Mouse (Mus musculus) liver, embryonic 15.5 days (tissue): ENCODE measurements around the gene Pld5. TPM values are rescaled to one million over a fixed set of nuclear protein-coding genes. Genes with fewer than 3 reads are reported as not detected.

Experiments used
- ATAC-seq: fragments of 200-750 bp; cut with Nextera tagmentation; 2 replicates; pipeline ENCODE4 v1.8.0; 2017; ENCODE audit warnings: moderate number of reproducible peaks, mild to moderate bottlenecking, moderate library complexity; ENCODE audit not compliant: insufficient read depth
- H3K27ac ChIP-seq: fragments of 300-500 bp; sonication (generic); replicated peaks from 2 replicates; pipeline ENCODE4 v1.5.1; 2015; ENCODE audit warnings: mild to moderate bottlenecking, inconsistent platforms
- H3K27me3 ChIP-seq: fragments of 300-500 bp; sonication (generic); 2 replicates; pipeline ENCODE4 v1.6.1; 2015; ENCODE audit warnings: mild to moderate bottlenecking, inconsistent platforms
- H3K36me3 ChIP-seq: fragments of 300-500 bp; sonication (generic); replicated peaks from 2 replicates; pipeline ENCODE4 v1.6.1; 2015; ENCODE audit warnings: moderate library complexity, mild to moderate bottlenecking, inconsistent platforms
- H3K4me1 ChIP-seq: fragments of 300-500 bp; sonication (generic); replicated peaks from 2 replicates; pipeline ENCODE4 v1.6.1; 2015; ENCODE audit warnings: inconsistent platforms
- H3K4me2 ChIP-seq: fragments of 300-500 bp; sonication (generic); 2 replicates; pipeline ENCODE4 v1.6.1; 2015; ENCODE audit warnings: moderate library complexity, mild to moderate bottlenecking, inconsistent platforms
- H3K4me3 ChIP-seq: fragments of 300-500 bp; sonication (generic); replicated peaks from 2 replicates; pipeline ENCODE4 v1.5.1; 2015; ENCODE audit warnings: mild to moderate bottlenecking, inconsistent platforms
- H3K9ac ChIP-seq: fragments of 300-500 bp; sonication (generic); 2 replicates; pipeline ENCODE4 v1.6.1; 2015; ENCODE audit warnings: moderate library complexity, mild to moderate bottlenecking, inconsistent platforms
- H3K9me3 ChIP-seq: fragments of 300-500 bp; sonication (generic); replicated peaks from 2 replicates; pipeline ENCODE4 v1.6.1; 2016; ENCODE audit warnings: inconsistent platforms
- WGBS: fragments of 180-500 bp; shearing (Covaris S2); methylation state at CpG from one replicate; pipeline ENCODE4 v1.1.7; 2015; ENCODE audit warnings: mixed read lengths; ENCODE audit not compliant: insufficient replicate concordance; 5-methylcytosine and 5-hydroxymethylcytosine counted together
- polyA plus RNA-seq: library from polyadenylated mRNA; unstranded; fragments of >200 nt; fragmentation: Nextera tagmentation; extraction: Ambion mirVana; gene quantifications from 2 replicates; pipeline ENCODE4 v1.2.1, GENCODE M21; 2015

Gene Pld5
- polyA plus RNA-seq, 1 experiment from 2014 or later = not detected

- no peak overlapping the region for H3K4me3 ChIP-seq
- no peak overlapping the region for H3K4me2 ChIP-seq
- no peaks in the 10 kb centered on the region for H3K27me3 ChIP-seq
- no peak for ATAC-seq
- H3K9ac ChIP-seq = no peak overlapping the region
- no peak overlapping the region for H3K27ac ChIP-seq
- H3K36me3 ChIP-seq = no peaks in the 10 kb centered on the region
- 43% methylated on average over 3 of the region's 3 CpGs for WGBS
- H3K9me3 ChIP-seq = no peaks in the 10 kb centered on the region
- H3K4me1 ChIP-seq = no peaks in the 10 kb centered on the region
Observed at GRCm38 (mm10) chr1:176036028-176036427, 239.1 kb downstream of the Pld5 start.

DNA sequence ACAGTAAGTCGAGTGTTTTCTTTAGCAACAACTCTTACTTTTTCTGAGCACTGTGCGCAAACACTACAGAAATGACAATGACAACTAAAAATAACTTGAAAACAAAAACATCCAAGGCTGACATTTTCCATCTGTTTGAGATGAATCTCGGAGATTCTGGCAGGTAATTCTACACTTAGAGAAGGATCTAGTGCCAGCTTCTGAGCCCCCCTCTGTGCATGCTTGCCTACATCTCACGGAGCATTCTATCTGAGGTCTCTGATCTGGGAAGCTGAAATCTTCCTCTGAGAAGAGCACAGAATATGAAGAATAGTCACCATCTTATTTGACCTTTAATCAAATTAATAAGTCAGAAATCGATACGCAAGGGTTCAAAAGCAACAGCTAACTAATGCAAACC is 240.4 kb downstream of the Pld5 start:
- Histone ChIP-seq H3K4me3 (no peak overlapping the region), H3K27me3 (no peaks in the 10 kb centered on the region), H3K27ac (no peak overlapping the region), H3K9me3 (no peaks in the 10 kb centered on the region), H3K4me1 (no peaks in the 10 kb centered on the region), H3K4me2 (no peak overlapping the region), H3K36me3 (no peaks in the 10 kb centered on the region), H3K9ac (no peak overlapping the region)
- WGBS = 61% methylated on average over 6 of the region's 6 CpGs
- ATAC-seq = no peak

- no peak overlapping the region for H3K9ac ChIP-seq
- no peaks in the 10 kb centered on the region for H3K4me1 ChIP-seq
- H3K4me3 ChIP-seq = no peak overlapping the region
- no peak for ATAC-seq
- no peaks in the 10 kb centered on the region for H3K36me3 ChIP-seq
- H3K27ac ChIP-seq = no peak overlapping the region
- H3K9me3 ChIP-seq = no peaks in the 10 kb centered on the region
- H3K27me3 ChIP-seq = no peaks in the 10 kb centered on the region
- no peak overlapping the region for H3K4me2 ChIP-seq
- WGBS = 57% methylated on average over 5 of the region's 5 CpGs
Observed at GRCm38 (mm10) chr1:176033698-176034097, 241.4 kb downstream of the Pld5 start.

- Histone ChIP-seq H3K9me3 (no peaks in the 10 kb centered on the region), H3K36me3 (no peaks in the 10 kb centered on the region), H3K4me2 (no peak overlapping the region), H3K9ac (no peak overlapping the region), H3K4me3 (no peak overlapping the region), H3K4me1 (no peaks in the 10 kb centered on the region), H3K27me3 (no peaks in the 10 kb centered on the region), H3K27ac (no peak overlapping the region)
- 56% methylated on average over 1 of the region's 1 CpGs for WGBS
- ATAC-seq = no peak
Observed at GRCm38 (mm10) chr1:176029063-176029462, 246.0 kb downstream of the Pld5 start.

- H3K4me1 ChIP-seq = no peaks in the 10 kb centered on the region
- no peak overlapping the region for H3K27ac ChIP-seq
- no peaks in the 10 kb centered on the region for H3K9me3 ChIP-seq
- H3K27me3 ChIP-seq = no peaks in the 10 kb centered on the region
- no peak overlapping the region for H3K4me2 ChIP-seq
- H3K9ac ChIP-seq = no peak overlapping the region
- H3K36me3 ChIP-seq = no peaks in the 10 kb centered on the region
- 50% methylated on average over 3 of the region's 3 CpGs for WGBS
- no peak for ATAC-seq
- H3K4me3 ChIP-seq = no peak overlapping the region
Observed at GRCm38 (mm10) chr1:176028397-176028796, 246.7 kb downstream of the Pld5 start.

DNA sequence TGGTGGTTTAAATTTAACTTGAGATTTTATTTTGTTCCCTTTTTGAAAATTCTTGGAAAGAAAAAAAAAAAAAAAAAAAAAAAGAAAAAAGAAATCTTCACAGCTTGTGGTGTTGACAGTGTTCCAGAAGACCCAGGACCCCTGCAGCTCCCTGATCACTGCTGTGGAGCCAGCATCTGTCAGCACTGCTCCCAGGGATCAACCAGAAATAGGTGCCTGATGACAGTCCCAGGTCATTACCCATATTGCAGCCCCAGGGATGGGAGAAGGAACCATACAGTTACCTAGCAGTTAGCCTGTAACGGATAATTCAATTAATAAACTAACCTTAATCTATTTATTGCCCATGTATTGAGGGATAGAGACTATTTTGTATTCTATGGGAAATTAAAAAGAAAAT is 250.6 kb downstream of the Pld5 start:
- H3K36me3 ChIP-seq = no peaks in the 10 kb centered on the region
- H3K27me3 ChIP-seq = no peaks in the 10 kb centered on the region
- no peak overlapping the region for H3K27ac ChIP-seq
- WGBS = 52% methylated on average over 1 of the region's 1 CpGs
- H3K9ac ChIP-seq = no peak overlapping the region
- H3K4me3 ChIP-seq = no peak overlapping the region
- H3K9me3 ChIP-seq = no peaks in the 10 kb centered on the region
- no peak for ATAC-seq
- no peak overlapping the region for H3K4me2 ChIP-seq
- H3K4me1 ChIP-seq = no peaks in the 10 kb centered on the region

DNA sequence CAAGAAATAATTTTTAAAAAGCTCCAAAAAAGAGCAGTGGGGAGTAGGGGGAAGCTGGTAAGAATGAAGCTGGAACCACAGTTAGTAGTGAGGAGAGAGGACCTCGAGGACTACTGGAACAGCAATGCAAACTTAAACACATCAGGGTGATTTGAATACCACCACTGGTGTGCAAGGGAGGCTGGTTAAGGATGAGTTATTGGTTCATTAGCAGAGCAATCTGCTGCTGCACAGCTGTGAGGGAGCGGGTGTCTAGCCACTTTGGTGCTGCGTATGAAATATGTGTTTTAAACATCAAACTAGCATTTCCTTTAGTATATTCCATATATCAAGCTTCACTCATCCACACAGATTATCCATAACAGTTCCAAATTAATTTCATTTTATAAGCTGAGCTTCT is 256.6 kb downstream of the Pld5 start:
- Histone ChIP-seq H3K4me2 (no peak overlapping the region), H3K27me3 (no peaks in the 10 kb centered on the region), H3K4me3 (no peak overlapping the region), H3K4me1 (no peaks in the 10 kb centered on the region), H3K9me3 (no peaks in the 10 kb centered on the region), H3K36me3 (no peaks in the 10 kb centered on the region), H3K9ac (no peak overlapping the region), H3K27ac (no peak overlapping the region)
- WGBS = 64% methylated on average over 3 of the region's 3 CpGs
- ATAC-seq = no peak

- no peaks in the 10 kb centered on the region for H3K4me1 ChIP-seq
- no peaks in the 10 kb centered on the region for H3K27me3 ChIP-seq
- H3K4me2 ChIP-seq = no peak overlapping the region
- no peak for ATAC-seq
- no peaks in the 10 kb centered on the region for H3K36me3 ChIP-seq
- no peak overlapping the region for H3K27ac ChIP-seq
- no peaks in the 10 kb centered on the region for H3K9me3 ChIP-seq
- H3K4me3 ChIP-seq = no peak overlapping the region
- WGBS = 43% methylated on average over 3 of the region's 3 CpGs
- H3K9ac ChIP-seq = no peak overlapping the region
Observed at GRCm38 (mm10) chr1:176016076-176016475, 259.0 kb downstream of the Pld5 start.

GRCm38 (mm10) chr1:176013497-176014268 is 261.4 kb downstream of the Pld5 start:
- H3K4me2 ChIP-seq = no peak overlapping the region
- no peaks in the 10 kb centered on the region for H3K27me3 ChIP-seq
- H3K4me3 ChIP-seq = no peak overlapping the region
- H3K36me3 ChIP-seq = no peaks in the 10 kb centered on the region
- no peaks in the 10 kb centered on the region for H3K9me3 ChIP-seq
- H3K4me1 ChIP-seq = no peaks in the 10 kb centered on the region
- 52% methylated on average over 3 of the region's 3 CpGs for WGBS
- H3K9ac ChIP-seq = no peak overlapping the region
- ATAC-seq = no peak
- H3K27ac ChIP-seq = no peak overlapping the region

DNA sequence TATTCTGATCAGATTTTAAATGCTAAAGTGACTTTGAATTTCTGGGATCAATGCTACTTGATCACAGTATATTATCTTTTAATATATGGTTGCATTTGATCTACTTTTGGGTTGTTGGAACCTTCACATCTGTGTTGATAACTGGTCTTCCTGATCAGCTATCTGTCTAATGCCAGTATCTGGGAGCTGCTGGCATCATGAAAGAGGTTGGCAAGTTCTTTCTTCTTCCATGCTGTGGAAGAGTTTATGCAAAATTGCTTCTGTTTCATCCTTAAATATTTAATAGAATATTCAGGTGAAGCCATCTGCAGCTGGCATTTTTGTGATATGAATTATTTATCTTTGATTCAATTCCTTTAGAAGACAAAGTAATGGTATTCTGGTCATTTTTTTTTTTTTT is 263.6 kb downstream of the Pld5 start:
- Histone ChIP-seq H3K9ac (no peak overlapping the region), H3K27ac (no peak overlapping the region), H3K9me3 (no peaks in the 10 kb centered on the region), H3K4me1 (no peaks in the 10 kb centered on the region), H3K27me3 (no peaks in the 10 kb centered on the region), H3K4me3 (no peak overlapping the region), H3K4me2 (no peak overlapping the region), H3K36me3 (no peaks in the 10 kb centered on the region)
- no peak for ATAC-seq

DNA sequence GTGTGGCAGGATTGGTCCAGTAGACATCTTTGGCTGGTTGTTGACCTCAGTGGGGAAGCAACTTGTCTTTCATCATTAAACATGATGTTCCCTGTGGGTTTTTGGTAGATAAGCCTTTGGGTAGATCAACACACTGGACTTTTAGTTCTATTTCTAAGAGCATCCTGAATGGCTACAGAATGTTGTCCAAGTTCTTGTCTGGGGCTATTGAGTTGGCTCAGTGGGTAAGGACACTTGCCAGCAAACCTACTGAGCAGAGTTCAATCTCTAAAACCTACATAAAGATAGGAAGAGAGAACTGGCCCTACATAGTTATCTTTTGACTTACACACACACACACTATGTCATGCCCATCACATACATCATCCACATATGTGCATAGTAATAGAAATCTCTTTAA is 264.0 kb downstream of the Pld5 start:
- Histone ChIP-seq H3K27ac (no peak overlapping the region), H3K9me3 (no peaks in the 10 kb centered on the region), H3K27me3 (no peaks in the 10 kb centered on the region), H3K36me3 (no peaks in the 10 kb centered on the region), H3K4me1 (no peaks in the 10 kb centered on the region), H3K4me3 (no peak overlapping the region), H3K9ac (no peak overlapping the region), H3K4me2 (no peak overlapping the region)
- ATAC-seq = no peak

- Histone ChIP-seq H3K4me3 (no peak overlapping the region), H3K27me3 (no peaks in the 10 kb centered on the region), H3K27ac (no peak overlapping the region), H3K9ac (no peak overlapping the region), H3K36me3 (no peaks in the 10 kb centered on the region), H3K4me2 (no peak overlapping the region), H3K4me1 (no peaks in the 10 kb centered on the region), H3K9me3 (no peaks in the 10 kb centered on the region)
- ATAC-seq = no peak
- WGBS = 47% methylated on average over 2 of the region's 2 CpGs
Observed at GRCm38 (mm10) chr1:176008411-176008810, 266.7 kb downstream of the Pld5 start.
